Mouse (Mus musculus): ENCODE measurements around the gene Stx3.

The Stx3 gene

GRCm38 (mm10) chr19:11819143-11819700, at the start of gene Stx3:
Gene Stx3 (minus strand): TSS chr19:11819403.
- in situ Hi-C loops (cut with MboI; ENCODE audit: low sequenced_read_pairs), result no loop called here

GRCm38 (mm10) chr19:11867837-11868236, 48.6 kb upstream of the Stx3 start:
- in situ Hi-C loops (cut with MboI; ENCODE audit: low sequenced_read_pairs), result no loop called here

- in situ Hi-C loops (cut with MboI; ENCODE audit: low sequenced_read_pairs), result no loop called here
Observed at GRCm38 (mm10) chr19:11860966-11861365, 41.8 kb upstream of the Stx3 start, which contains the start of gene Olfr1418. Gene Olfr1418 (minus strand): TSS chr19:11861066.

GRCm38 (mm10) chr19:11856506-11856905, 37.3 kb upstream of the Stx3 start:
- in situ Hi-C loops (cut with MboI; ENCODE audit: low sequenced_read_pairs), result no loop called here

- in situ Hi-C loops (cut with MboI; ENCODE audit: low sequenced_read_pairs), result no loop called here
Observed at GRCm38 (mm10) chr19:11854821-11855220, 35.6 kb upstream of the Stx3 start.

- in situ Hi-C loops (cut with MboI; ENCODE audit: low sequenced_read_pairs), result no loop called here
Observed at GRCm38 (mm10) chr19:11852652-11853051, 33.4 kb upstream of the Stx3 start.

GRCm38 (mm10) chr19:11846333-11846732, 27.1 kb upstream of the Stx3 start:
- in situ Hi-C loops (cut with MboI; ENCODE audit: low sequenced_read_pairs), result no loop called here

GRCm38 (mm10) chr19:11839119-11839518, 19.9 kb upstream of the Stx3 start, which contains the start of gene Olfr1417:
Gene Olfr1417 (minus strand): TSS chr19:11839219.
- in situ Hi-C loops (cut with MboI; ENCODE audit: low sequenced_read_pairs), result no loop called here

- in situ Hi-C loops (cut with MboI; ENCODE audit: low sequenced_read_pairs), result no loop called here
Observed at GRCm38 (mm10) chr19:11823346-11824065, 4.3 kb upstream of the Stx3 start.

GRCm38 (mm10) chr19:11820211-11820610, 1.0 kb upstream of the Stx3 start:
- in situ Hi-C loops (cut with MboI; ENCODE audit: low sequenced_read_pairs), result no loop called here

GRCm38 (mm10) chr19:11819800-11820199, 597 bp upstream of the Stx3 start:
- in situ Hi-C loops (cut with MboI; ENCODE audit: low sequenced_read_pairs), result no loop called here

GRCm38 (mm10) chr19:11818199-11819142, 732 bp downstream of the Stx3 start:
- in situ Hi-C loops (cut with MboI; ENCODE audit: low sequenced_read_pairs), result no loop called here

GRCm38 (mm10) chr19:11817586-11817985, 1.6 kb downstream of the Stx3 start:
- in situ Hi-C loops (cut with MboI; ENCODE audit: low sequenced_read_pairs), result no loop called here

GRCm38 (mm10) chr19:11816706-11817105, 2.5 kb downstream of the Stx3 start:
- in situ Hi-C loops (cut with MboI; ENCODE audit: low sequenced_read_pairs), result no loop called here

GRCm38 (mm10) chr19:11814742-11815333, 4.4 kb downstream of the Stx3 start:
- in situ Hi-C loops (cut with MboI; ENCODE audit: low sequenced_read_pairs), result no loop called here

- in situ Hi-C loops (cut with MboI; ENCODE audit: low sequenced_read_pairs), result no loop called here
Observed at GRCm38 (mm10) chr19:11813649-11814048, 5.6 kb downstream of the Stx3 start.

- in situ Hi-C loops (cut with MboI; ENCODE audit: low sequenced_read_pairs), result no loop called here
Observed at GRCm38 (mm10) chr19:11813136-11813535, 6.1 kb downstream of the Stx3 start.

- in situ Hi-C loops (cut with MboI; ENCODE audit: low sequenced_read_pairs), result no loop called here
Observed at GRCm38 (mm10) chr19:11811688-11812365, 7.4 kb downstream of the Stx3 start.

- in situ Hi-C loops (cut with MboI; ENCODE audit: low sequenced_read_pairs), result no loop called here
Observed at GRCm38 (mm10) chr19:11810856-11811255, 8.3 kb downstream of the Stx3 start.

- in situ Hi-C loops (cut with MboI; ENCODE audit: low sequenced_read_pairs), result no loop called here
Observed at GRCm38 (mm10) chr19:11810003-11810758, 9.0 kb downstream of the Stx3 start.

All from CH12F3 (cell line).